Mouse (Mus musculus): ENCODE data around the gene Myadml2.

GRCm38 (mm10) chr11:120622805-120623204, 25.2 kb downstream of the Myadml2 start:
- TF ChIP-seq EP300 (IDR thresholded peaks at IDR 0.05; ENCODE audit: low read depth) (no peak), CTCF (IDR thresholded peaks at IDR 0.05; ENCODE audit: low read depth) (no peak)

Measured in liver, embryonic 14.5 days (tissue).